Mouse (Mus musculus) B cell, adult (primary cell): Measurements from ENCODE around the gene Plpp3. TPM values are rescaled to one million over a fixed set of nuclear protein-coding genes. Genes with fewer than 3 reads are reported as not detected.

Experiments used
- total RNA-seq: library from RNA; stranded (reverse); gene quantifications from 4 replicates; pipeline ENCODE4 v1.2.4, GENCODE M21; 2023; ENCODE audit not compliant: inconsistent age

Plpp3 gene
- 10.0 to 14.6 TPM (median 11.2 TPM) in 4 replicates for total RNA-seq

DNA sequence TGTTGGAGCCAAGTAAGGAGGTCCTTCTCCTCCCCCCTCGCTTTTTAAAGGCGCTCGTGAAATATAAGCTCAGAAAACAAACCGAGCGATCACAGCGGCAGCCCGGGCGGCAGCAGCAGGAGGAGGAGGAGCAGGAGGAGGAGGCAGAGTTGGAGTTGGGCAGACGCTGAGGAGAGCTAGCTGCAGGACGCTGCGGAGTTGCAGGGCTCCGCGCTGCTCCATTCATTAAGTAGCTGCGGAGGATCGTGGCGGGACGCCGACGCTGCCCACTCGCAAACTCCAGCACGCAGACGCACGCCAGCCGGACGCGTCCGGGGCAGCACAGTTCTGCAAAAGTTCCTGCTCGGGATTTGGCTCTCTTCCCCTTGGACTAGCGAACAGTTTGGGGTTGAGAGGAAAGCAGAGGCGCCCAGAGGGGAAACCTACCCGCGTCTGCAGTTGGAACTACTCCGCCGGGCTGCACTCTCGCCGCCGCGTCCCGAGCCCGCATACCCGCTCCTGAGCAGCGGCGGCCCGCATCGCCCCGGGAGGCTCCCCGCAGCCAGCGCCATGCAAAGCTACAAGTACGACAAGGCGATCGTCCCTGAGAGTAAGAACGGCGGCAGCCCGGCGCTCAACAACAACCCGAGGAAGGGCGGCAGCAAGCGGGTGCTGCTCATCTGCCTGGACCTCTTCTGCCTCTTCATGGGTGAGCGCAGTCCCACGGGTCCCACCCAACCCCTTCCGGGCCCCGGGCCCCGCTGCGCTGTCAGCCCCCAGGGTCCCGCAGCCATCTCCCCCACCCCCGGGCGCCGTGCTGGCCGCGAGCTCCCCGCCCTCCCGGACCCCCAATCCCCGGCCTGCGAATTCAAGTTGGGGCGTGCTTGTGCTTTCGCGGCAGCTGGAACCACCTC, at the start of gene Plpp3:
Gene Plpp3, plus strand, starts transcription at position 72 of the 893 bp plus-strand sequence.

GRCm38 (mm10) chr4:105109199-105109989, 47.8 kb upstream of the Plpp3 start, which contains the start of gene Prkaa2:
Prkaa2 (minus strand) TSS chr4:105109890.

Other genes with a start within 250 kb of the Plpp3 start
- gene Fyb2, start 243.9 kb upstream of the Plpp3 start, total RNA-seq, result not detected in 4 replicates
- 0.10 to 0.15 TPM (median 0.13 TPM) in 3 of 4 replicates, not detected in the other for gene Prkaa2, start 47.5 kb upstream of the Plpp3 start, total RNA-seq